Mouse (Mus musculus) adrenal gland, adult 2 months (tissue): ENCODE results near the gene Filip1l. TPM values are rescaled to one million over a fixed set of nuclear protein-coding genes. Genes with fewer than 3 reads are reported as not detected.
A peak's percentile ranks its signal among the peaks of the same experiment; 100 is the strongest.
"Not testable (repeated sequence)": the region's sequence is repeated elsewhere in the genome, so short reads cannot be mapped to it uniquely, and the experiment has no call there.

Experiments
- DNase-seq: peaks from one replicate; pipeline ENCODE4 v3.0.0; 2021
- polyA plus RNA-seq: library from polyadenylated mRNA; depleted of rRNA; stranded (reverse); fragments of >200 nt; gene quantifications from 2 replicates; pipeline ENCODE4 v1.2.3, GENCODE M21; 2012
- total RNA-seq, 2 experiments: library from RNA; stranded (reverse); gene quantifications; 2 replicates each; pipeline ENCODE4 v1.2.3; 2021

Gene Filip1l
- total and polyA plus RNA-seq, 3 experiments, result 0.99 to 23.1 (median 23.0) TPM

DNA sequence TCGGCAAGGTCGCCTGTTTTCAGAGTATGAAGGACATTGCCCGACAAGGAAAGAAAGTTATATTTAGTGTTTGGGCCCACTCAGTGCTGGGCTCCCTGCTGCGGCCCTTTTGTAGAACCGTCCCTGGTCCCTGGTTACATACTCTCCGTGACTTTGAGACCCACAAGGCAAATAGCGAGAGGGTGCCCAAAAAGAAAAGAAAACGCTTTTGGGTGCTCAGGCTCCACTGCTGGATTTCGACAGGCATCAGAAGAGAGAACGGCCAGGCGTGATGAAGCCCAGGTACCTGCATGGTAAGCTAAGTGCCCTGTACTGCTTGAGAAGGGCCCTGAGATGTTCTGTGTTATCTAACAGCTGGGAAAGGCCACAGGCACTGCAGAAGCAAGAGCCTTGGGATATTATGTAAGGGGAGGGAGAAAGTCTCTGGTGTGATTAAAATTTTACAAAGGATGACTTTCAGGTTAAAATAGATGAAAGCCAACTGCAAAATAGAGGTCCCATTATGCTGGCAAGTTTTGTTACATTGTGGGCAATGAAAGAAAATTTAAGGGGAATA lies 351 bp downstream of the Filip1l start:
- peak; percentile 45 for DNase-seq

DNA sequence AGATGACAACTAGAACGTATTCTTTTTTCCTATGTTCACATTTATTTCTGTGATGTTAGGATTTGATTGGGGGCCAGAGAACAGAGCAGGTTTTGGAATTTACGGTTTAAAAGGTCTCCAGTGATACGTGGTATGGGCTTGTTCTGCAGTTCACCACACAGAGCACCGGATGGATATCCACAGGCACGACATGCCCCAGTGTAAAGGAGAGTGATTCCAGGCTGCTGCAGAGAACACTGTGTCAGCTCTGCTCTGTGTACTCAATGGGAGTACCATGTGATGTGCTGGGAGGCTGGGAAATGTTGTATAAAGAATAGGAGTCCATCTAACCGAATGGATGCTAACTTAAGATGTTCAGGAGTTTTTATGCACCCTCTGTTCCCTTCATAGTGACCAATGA lies 1.0 kb downstream of the Filip1l start:
- DNase-seq, result no peak

DNA sequence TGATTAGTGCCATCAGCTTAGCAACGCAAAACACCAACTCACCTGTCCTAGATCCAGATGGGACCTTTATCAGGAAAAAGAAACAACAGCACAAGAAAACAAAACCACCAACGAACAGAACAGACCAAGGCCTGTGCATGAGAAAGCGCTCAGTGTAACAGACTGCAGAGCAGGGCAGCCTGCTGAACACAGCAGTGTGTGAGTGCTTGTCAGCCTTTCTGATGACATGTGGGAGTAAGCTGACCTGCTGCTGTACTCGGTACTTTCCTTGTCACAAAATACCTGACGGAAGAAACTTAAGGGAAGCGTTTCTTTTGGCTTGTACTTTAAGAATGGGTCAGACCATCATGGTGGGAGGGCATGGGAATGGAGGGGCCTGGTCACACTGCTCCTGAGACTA lies 3.6 kb downstream of the Filip1l start:
- DNase-seq, result no peak

DNA sequence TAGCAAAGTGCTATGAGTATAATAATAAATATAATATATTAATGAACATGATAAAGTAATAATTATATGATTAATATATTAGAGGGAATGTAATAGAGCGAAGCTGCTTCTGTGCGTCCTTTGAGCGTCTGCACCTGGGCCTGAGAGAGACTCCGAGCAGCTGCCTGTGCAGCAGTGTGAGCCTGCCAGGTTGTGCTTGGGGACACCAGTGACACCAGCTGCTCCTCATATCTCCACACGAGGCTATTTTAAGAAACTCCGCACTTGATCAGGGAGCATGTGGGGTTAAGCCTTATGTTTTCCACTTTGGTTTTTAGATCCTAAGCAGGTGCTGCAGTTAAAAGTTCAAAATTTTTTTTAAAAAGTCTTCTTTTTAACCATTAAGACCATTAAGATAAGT lies 4.1 kb downstream of the Filip1l start:
- DNase-seq, result no peak

DNA sequence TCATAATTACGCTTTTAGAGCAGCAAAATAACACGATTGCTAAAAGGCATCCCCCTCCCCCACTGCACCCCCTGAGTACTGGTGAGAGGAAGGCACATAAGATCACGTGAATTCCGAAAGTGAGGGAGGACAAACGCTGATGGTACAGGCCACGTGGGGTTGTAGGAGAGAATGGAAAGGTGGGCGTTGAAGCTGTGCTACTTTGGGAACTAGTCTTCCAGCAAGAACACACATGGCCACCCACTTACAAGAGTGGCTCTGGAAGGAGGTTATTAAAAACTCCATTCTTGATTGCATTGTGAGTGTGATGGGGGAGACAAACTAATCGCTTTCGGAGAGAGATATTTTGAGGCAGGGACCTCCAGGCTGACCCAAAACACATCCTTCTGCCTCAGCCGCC lies 6.4 kb downstream of the Filip1l start:
- DNase-seq, result no peak

DNA sequence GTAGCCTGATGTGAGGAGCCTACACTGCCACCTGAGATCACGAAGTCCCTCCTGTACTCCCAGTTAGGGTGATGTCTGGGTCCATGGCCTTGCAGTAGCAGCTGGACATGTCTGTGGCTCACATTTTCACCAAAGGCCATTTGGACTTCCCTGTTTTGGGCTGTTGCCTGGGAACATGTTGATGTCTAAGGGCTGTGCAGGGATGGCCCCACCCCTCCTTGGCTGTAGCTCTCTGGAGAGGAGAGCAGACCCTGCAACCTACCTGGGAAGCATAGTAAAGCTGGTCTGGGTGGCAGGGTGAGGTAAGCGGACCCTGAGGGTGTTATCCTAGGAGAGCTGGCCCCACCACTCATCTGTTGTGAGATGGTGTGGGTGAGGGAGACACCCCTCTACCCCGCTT lies 7.9 kb downstream of the Filip1l start:
- DNase-seq, result no peak

DNA sequence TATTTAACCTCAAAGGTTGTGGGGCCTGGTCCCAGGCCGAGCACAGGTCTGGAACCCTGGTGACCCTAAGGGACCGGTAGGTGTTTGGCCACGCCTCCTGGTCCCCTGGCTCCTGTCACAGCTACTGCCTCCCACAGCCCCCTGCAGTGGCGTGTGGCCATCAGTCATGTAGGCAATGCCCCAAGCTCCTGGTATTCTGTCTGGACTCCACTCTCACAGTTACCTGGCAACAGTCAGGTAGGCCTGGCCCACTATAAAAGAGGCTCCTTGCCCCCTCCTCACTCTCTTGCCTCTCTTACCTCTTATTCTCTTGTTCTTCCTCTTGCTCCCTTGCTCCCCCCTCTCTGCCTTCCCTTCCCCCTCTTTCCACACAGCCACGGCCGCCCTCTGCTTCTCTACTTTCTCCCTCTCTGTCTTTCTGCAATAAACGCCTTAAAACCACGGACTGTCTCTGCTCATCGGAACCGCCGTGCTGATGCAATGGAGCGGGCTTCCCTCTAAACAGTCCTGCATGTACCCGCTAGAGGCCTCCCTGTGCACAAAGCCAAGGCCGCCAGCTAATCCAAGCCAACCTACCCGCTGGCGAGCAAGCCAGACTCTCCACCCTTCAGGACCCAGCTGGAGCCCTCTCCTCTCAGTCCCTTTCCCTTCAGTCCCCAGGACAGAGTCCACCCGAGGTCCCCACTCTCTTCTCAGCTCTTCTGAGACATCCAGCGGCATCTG lies 9.9 kb downstream of the Filip1l start:
- peak; percentile 84 for DNase-seq

DNA sequence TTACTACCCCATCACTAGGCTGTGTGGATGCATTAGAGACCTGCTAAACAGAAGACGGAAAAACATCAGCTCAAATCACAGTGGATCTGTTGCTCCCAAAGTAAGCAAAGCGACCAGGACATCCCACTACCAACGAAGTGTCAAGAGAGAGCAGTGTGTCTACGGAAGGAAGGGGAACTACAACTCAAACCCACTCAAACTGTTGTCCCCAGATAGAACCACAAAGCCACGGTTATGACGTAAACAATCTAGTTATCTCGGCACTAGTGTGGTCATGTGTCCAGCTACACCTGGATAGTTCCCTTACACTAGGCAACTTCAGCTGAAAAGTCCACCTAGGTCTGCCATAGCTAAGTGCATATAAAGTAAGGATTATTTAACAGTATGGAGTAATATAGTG lies 11.6 kb downstream of the Filip1l start:
- DNase-seq, result no peak

DNA sequence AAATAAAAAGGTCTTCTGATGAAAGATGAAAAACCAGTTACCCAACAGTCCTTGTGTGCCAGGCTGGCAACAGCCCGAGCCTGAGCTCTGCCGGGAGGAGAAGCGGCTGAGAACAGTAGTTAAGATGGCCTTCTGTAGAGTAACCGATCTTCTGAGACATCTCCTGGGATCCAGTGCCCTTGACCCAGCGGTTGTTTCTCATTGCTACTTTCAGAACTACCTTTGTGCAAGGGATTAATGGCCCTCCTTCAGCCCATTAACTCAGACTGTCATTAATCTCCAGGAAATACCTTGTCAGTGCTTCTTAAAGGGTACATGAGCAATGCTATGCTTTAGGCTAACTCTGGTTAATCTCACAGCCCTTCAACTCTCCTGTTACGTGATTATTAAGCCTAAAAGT lies 13.2 kb downstream of the Filip1l start:
- peak; percentile 66 for DNase-seq

DNA sequence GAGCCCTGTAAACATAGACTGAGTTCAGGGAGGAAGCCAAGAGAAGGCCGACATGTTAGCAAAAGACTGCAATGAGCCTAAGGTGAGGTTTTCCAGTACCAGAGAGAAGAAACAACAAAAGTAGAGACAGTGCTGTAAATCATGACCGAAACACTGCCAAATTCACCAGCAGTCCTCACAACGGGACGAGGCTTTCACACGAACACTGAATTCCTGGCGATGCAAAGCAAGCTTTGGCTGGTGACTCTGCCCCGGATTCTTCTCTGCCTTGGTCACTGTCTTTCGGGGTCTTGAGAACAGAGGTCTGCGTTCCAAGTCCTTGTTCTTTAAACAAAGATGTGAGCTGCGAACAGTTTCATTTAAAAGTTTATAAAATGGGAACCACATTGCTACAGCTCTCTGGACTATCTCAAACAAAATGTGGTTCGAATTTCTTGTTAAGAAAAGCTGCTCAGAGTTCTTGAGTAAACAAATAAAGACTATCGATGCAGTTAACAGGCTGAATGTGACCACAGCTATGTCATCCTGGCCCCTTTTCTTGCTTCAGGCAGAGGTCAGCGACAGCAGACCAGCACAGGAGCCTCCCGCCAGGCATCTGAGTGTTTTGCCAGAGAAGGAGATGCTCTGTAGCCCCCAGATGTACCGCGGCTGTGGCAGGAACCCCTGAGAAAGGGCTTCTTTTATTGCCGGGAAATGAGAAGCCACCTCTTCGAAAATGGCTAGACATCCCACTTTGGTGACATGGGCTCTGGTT lies 14.2 kb downstream of the Filip1l start:
- DNase-seq, result no peak

DNA sequence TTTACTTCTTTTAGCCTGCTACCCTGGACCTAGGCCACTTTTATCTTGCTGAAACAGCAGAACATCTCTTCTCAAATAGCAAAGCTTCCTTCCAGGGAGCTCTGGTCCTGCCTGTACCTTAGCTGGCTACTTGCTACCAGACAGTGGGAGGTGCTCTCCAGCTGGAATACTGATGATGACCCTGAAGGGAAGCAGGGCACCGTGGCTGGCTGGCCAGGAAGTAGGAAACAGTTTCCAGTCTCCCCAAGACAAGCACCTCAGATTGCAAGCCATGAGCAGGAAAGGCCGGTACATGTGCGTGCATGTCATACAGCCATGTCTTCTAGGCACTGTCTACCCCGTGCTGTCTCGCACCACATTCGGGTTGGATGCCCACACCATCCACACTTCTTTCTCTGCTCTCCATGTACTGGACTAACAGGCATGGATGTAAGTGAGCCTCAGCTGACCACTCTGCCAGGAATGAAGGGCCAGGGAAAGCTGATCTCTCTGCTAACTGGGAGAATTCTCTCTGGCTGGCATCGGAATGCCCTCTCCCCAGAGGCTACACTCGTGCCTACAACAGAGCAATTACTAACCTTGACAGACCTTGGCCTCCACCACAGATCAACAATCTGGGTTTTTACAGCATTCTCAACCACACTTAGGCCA lies 17.1 kb downstream of the Filip1l start:
- DNase-seq, result peak; percentile 28

DNA sequence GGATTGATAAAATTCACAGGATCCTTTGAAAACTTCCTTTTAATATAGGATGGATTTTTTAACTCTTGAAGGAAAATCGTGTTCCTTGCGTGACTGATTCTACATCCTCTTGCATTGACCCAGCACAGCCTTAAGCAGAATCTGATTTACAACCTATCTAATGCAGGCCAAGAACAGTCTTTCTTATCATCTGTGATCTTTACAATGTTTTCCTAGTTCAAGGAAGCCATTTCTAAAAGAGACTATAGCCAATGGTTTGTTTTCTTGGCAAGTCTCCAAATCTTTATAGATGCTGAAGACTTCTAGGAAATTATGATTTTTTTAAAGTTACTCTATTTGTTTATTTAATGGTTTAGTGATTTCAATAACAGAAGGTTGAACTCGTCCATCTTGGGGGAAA lies 19.3 kb downstream of the Filip1l start:
- DNase-seq, result no peak

DNA sequence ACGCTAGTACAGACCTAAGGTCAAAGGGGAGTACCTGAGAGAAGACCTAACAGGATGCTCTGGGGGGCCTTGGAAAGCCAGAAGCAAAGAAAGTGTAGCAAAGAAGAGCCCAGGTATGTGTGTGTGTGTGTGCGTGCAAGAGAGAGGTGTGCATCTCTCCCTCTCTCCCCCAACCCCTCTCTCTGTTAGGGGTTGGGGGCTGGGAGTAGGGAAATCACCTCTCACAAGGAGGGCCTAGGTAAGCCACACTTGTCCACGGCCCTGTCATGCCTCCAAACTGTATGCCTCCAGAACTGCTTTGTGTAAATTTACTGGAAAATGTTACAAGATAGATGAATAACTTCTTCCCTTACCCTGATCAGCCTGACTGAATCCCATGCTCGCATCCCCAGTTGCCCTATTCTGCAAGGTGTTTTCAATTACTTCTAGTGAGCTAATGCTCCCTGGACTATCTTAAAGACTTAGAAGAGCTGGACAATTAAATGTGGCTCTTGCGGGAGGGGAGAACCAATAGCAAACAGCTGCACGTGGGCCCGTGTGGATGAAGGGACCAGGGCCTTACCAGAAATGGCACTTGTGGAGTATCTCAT lies 22.4 kb downstream of the Filip1l start:
- DNase-seq, result no peak

DNA sequence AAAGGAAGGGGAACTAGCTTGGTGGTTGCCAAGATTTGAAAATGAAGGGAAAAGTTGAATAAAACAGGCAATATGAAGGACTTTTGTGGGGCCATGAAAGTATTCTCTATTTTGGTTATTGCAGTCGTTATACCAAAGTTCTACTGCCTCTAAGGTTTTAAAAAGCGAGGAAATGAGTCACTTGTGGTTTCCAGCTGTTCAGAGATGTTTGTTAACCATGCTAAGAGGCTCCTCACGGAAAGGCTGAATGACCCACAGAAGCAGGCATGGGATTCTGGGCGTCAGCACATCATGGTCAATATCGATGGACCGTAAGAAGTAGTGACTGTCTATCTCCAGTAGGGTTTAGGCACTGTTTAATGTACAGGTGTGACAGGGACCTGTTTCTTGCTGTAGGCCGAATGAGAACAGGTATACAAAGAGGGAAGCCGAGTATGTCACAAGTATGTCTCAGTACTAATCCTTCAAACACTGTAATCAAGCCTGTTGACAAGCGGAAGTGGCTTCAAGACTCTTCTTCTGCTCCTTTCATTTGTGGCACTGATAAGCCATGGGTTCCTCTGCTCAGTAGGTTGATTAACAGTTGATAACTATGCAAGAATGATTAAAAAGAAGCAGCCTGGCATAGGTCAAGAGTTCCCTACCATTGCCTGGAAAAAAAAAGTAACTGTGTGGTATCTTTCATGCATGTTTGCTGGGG lies 25.9 kb downstream of the Filip1l start:
- DNase-seq, result no peak

DNA sequence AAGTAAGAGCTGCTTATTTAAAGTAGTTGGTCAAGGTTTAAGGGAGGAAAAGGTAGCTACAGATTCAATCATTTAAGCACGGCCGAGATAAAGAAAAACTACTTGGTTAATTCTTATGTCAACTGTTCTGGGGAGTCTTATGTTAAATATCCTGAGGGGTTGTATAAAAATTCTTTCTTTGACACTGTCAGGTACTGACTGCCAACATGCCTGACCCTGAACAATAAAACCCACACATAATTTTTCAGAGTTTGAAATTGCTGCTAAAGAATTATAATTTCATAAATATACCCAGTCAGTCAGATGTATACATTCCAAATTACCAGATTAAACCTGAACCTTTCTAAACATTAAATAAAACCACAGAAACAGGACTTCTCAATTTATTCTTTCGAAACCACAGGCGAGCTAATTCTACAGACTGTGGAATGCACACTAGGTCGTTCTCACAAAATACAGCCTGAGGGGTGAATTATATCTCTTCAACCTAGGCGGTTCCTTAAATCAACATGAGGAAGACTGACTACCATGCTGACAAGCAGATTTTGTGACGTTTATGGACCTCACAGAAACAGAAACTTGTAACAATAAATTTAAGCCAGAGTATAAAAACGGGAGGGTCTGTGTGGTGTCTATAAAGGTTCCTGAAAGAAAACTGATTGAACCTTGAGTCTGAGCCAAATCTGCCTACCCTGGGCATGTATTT lies 30.5 kb downstream of the Filip1l start:
- DNase-seq, result no peak

DNA sequence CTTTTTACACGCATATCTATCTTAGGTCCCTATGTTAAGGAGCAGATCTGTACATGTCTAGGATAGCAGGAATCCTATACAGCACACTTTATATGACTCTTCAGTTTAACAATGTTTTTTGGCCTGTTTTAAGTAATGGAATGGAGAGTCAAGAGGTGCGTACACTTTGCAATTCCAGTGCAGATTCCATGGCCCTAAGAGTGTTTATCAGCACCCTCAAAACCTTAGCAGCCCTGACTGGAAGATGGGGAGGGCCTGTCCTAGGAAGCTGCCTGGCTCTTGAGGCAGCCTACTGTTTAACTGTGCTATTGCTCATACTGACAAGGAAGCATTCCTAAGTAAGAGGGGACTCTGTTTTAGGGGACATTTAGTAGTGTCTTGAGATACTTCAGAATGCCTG lies 31.4 kb downstream of the Filip1l start:
- DNase-seq, result no peak

DNA sequence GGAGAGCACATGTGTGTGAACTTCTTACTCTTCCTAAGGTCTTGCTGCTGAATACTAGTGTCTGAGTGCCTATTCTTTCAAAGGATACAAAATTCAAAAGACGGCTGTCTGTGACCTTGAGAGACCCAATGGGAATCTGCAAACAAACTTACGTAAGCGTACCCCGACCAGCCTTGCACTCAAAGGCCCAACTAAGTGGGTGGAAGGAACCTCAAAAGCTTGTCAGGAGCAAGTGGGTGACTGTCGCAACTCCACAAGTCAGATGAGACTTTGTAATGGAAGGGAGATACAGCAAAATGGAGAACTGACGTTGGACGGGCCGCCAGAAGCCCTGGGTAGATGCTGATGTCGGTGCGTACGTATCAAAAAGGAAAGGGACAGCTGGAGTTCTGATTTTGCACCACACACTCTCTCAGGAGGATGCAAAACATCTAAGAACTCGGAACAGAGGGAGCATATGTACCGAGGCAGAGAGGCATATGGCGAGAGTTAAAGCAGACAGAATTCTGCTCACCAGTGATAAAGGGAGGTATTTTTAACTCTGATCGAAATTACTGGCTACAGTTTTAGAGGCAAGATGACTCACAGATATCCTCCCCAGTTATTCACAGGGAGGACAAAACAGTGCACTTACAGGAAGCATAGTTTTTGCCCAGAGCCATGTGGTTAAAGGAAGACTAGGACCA lies 36.8 kb downstream of the Filip1l start:
- no peak for DNase-seq

DNA sequence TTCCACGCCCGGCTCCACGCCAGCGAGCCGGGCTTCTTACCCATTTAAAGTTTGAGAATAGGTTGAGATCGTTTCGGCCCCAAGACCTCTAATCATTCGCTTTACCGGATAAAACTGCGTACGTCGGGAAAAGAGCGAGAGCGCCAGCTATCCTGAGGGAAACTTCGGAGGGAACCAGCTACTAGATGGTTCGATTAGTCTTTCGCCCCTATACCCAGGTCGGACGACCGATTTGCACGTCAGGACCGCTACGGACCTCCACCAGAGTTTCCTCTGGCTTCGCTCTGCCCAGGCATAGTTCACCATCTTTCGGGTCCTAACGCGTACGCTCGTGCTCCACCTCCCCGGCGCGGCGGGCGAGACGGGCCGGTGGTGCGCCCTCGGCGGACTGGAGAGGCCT lies 38.3 kb downstream of the Filip1l start:
- DNase-seq, result not testable (repeated sequence)

DNA sequence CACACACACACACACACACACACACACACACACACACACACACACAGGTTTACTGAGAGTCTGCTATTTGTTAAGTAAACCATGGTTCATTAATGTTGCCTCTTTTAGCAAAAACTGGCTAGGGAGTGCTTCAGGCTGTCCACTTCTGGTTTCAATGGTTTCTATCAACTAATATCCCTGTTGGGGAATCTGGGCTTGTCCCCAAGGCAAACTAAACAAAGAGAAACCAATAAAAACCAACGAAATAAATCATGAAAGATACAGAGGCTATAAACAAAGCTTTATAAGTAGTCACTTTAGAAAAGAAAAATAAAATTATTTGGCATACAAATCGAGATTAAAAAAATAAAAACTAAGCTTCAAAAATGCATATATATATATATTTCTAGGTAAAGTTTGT lies 39.6 kb downstream of the Filip1l start:
- DNase-seq, result no peak

DNA sequence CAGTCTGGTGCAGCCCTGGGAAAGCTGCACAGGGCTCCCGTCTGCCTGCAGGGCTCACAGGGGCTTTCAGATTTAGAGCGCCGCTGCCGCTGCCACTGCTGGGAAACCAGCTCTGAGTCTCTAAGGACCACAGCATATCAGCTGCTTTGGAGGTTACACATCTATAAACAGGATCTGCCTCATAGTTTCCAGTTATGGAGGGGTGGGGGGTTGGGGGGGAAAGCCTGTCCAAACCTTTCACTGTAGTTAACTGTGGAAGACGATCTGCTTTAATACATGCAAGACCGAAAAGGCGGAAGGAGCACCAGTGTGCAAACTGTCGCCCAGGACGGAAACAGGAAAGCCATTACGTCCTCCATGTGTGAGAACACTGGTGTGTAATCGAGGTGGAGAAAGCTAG lies 40.3 kb downstream of the Filip1l start:
- no peak for DNase-seq

DNA sequence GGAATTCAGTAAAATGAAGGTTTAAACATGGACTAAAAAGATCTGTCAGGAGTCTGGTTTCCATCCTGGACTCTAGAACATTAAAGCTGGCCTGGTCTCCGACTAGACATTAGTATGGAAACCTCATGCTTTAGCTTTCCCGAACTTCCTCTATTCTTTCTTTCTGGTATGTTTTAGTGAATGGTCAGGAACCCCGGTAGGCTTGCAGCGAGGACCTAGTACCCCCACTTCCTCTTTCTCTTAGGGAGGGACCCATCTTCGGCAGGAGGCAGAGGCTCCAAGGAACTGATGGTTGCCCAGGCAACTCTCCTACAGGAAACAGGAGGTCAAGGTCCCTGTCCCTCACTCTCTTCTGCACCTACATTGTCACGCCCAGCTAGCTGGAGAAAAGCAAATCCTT lies 43.4 kb downstream of the Filip1l start:
- no peak for DNase-seq
